Mouse (Mus musculus) cerebellum, adult 11 months (tissue): ENCODE results near the gene Pitpna.
"Not testable (repeated sequence)": the region's sequence is repeated elsewhere in the genome, so short reads cannot be mapped to it uniquely, and the experiment has no call there.

Experiments used
- DNase-seq: peaks from one replicate; pipeline ENCODE4 v3.0.0; 2022

Gene Pitpna

DNA sequence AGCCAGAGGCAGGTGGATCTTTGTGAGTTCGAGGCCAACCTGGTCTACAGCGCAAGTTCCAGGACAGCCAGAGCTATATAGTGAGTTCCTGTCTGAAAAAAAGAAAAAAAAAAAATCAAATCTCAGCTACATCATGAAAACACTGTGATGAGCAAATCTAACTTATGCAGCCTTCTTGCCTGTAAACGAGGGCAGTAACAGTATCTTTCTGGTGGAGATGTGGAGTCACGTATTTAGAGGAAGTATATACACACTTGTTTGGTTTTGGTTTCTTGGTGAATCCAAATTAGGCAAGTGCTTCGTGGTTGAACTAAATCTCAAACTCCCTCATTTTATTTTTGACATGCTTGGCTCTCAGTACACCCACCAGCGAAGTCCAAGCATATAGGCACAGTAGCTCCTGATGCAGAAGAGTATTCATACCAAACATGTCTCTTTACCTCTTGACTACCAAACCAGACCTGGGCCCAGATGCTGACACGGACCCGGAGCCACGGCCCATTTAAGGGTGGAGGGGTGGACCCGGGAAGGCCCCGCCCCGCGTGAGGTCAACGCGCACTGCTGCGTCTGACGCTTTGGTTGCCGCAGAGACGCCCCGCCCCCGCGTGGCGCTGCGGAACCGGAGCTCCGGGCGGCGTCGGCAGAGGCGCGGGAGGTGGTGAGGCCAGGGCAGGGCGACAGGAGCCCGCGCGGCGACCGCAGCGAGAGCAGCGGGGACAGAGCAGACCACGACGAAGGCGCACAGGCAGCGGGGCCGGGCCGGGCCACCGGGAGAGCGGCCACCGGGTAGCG is at the start of gene Pitpna:
Pitpna (plus strand) TSS at position 605 of the 792 bp plus-strand sequence.
- peak; percentile 95 for DNase-seq

DNA sequence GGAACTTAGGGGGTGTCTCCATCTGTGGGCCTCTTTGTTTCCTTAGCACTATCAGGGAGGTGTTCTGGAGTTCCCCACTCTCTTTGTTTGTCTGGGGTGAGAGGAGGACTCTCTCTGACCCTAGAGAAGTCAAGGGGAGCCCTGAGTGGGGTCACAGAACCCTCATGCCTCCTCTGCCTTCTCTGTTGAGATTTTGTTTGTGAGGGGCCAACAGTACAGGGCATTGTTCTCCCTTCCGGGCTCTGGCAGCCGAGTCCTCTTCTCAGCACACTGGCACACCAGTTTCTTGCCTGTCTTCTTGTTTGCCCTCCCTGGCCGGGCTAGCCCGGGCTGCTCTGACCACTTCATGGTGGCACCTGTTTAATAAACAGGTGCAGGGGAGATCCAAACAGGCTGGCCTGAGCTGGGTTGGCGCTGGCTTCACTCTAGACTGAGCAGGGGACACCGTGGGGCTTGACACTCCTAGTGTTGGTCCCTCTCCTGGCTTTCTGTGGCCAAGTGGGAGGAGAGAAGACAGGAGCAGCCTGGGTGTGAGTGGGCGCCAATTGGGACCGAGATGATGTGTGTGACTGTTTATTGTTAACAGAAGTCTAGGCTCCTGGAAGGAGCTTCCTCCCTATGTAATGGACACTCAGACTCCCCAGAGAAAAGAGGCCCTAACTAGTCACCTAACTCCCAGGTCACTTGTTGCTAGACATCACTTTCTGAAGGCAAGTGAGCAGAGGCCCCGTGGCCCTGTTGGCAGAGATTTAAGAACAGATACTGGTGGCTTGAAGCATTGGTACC is 49.5 kb upstream of the Pitpna start:
- DNase-seq: no peak

- DNase-seq: no peak
Measured at GRCm38 (mm10) chr11:75538970-75539299, 49.0 kb upstream of the Pitpna start.

GRCm38 (mm10) chr11:75540209-75540608 is 47.7 kb upstream of the Pitpna start:
- no peak for DNase-seq

- no peak for DNase-seq
Measured at GRCm38 (mm10) chr11:75540710-75541581, 47.0 kb upstream of the Pitpna start.

GRCm38 (mm10) chr11:75544713-75545112 is 43.2 kb upstream of the Pitpna start:
- DNase-seq: no peak

DNA sequence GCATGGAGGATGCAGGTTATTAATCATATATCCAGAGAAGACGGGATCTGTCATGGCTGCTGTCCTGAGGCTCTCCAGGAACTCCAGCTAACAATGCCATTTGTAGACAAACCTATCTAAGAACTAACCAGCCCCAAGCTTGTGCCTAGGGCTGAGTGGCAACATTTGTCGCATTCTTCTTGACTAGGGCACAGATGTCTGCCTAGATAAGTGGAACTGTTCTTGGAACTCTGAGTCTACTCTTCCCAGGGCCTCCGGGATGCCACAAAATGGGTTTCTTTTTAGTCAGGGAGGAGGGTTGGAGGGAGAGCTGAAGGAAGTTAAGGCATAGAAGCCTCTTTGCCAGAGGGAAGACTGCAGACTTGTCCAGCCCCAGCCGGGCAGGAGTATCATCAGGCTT is 41.8 kb upstream of the Pitpna start:
- no peak for DNase-seq

- DNase-seq: no peak
Measured at GRCm38 (mm10) chr11:75549658-75550111, 38.2 kb upstream of the Pitpna start.

DNA sequence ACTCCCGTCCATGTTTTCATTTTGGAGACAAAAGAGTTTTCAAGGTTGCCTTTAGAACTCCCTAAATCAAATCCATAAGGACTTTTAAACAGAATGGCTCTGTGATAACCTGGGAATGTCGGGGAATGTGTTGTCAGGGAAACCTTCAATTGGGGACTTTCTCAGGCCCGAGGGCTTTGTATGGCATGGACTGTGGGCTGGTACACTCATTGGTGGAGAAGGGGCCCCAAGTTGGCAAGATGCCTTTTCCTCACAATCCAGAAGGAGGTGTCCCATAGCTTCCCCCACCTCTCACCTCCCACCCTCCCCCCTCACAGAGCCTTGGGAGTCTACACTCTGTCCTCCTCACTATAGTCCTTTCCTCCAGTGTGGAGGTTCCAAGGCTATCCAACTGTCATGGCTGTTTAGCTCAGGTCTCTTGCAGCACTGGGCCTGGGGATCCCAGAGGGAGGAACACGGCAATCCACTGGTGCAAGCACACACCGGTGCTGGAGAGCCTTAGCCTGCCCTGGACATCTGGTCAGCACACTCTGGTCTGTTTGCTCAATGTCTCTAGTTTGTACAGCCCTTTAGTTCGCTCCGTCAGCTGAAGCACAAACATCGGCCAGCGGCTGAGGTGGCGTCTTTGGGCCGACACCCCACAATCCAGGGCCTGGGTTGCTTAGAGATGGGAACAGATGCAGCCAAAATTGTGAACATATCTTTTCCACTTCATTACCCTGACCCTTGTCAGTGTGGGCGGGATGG is 37.5 kb upstream of the Pitpna start:
- DNase-seq: peak; percentile 19

DNA sequence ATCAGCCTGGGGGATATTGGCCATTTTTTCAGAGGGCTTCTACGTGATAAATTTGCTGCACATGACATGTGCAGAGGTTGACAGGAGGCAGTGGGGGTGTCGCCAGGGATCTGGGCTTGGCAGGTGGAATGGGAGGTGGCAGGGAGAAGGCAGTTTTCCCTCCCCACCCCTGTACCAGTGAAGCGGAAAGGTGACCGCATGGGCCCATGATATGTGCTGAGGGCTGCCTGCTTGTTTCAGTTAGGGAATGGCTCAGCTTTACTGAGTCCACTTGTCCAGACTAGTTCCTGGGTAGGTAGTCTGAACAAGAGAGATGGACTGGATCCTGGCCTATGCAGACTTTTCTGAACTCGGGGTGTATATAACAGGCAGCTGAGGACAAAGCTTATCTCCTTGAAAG is 36.6 kb upstream of the Pitpna start:
- peak; percentile 26 for DNase-seq

DNA sequence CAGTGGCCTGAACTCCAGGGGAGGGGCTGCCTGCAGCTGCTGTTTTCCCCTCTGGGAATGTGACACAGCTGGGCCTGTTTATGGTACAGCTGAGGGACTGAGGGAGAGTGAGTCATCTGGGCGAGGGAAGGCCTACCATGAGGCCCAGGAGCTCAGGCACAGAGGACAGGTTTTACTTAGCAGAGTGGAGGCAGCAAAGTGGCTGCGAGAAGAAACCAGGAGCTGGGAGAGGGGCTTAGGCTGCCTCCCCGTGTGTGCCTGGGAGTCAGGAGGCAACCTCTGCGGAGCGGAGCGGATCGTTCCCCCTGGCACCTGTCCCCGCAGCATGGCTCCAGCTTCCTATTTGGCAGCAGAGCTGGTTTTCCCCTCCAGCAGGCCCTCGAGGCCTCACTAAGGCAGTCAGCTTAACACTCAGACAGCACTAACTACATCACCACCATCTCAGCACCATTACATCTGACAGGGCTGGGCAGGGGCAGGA is 35.9 kb upstream of the Pitpna start:
- peak; percentile 78 for DNase-seq

DNA sequence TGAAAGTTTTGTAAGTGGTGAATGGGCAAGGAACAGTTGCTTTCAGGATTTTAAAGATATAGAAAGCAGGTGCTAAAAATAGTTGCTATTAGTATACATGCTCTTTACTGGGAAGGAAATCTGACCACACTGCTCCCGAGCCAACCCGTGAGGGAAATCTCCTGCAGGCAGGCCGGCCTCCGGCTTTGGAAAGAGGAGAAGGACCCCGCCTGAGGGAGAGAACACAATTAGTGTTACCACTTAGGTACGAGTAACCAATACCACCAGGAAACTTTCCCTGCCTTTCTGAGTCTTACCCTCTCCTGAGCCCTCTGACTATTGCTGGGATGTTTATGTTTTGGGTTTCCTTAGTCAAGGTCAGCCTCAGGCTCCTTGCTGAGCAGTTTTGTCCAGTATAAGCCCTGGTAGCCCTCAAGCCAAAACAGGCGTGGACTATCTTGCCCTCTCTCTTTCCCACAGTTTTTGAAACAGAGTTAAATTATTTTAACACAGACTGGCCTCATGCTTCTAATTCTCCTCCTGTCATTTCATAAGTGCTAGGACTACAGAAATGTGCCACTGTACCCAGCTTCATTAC is 34.9 kb upstream of the Pitpna start:
- DNase-seq: no peak

GRCm38 (mm10) chr11:75556006-75556405 is 31.9 kb upstream of the Pitpna start:
- DNase-seq: not testable (repeated sequence)

DNA sequence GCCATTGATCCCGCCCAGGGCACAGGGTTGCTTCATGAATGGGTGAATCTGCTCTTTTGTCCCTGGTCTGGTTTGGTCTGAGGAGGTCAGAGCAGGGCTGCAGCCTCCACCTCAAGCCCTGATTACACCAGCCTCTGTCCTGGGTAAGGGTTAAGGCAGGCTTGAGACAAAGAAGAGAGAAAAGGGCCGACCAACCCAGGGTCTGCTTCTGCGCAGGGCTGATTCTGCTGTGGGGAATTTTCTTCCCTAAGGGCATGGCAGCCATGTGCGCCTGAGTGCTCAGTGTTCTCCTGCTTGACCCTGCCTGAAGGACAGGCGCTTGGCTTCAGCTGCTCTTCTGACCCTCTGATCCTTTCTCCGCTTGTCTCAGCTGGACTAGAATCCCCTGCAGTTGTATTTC is 30.8 kb upstream of the Pitpna start:
- no peak for DNase-seq

GRCm38 (mm10) chr11:75558101-75558500 is 29.8 kb upstream of the Pitpna start:
- no peak for DNase-seq

- no peak for DNase-seq
Measured at GRCm38 (mm10) chr11:75559870-75560504, 27.9 kb upstream of the Pitpna start.

DNA sequence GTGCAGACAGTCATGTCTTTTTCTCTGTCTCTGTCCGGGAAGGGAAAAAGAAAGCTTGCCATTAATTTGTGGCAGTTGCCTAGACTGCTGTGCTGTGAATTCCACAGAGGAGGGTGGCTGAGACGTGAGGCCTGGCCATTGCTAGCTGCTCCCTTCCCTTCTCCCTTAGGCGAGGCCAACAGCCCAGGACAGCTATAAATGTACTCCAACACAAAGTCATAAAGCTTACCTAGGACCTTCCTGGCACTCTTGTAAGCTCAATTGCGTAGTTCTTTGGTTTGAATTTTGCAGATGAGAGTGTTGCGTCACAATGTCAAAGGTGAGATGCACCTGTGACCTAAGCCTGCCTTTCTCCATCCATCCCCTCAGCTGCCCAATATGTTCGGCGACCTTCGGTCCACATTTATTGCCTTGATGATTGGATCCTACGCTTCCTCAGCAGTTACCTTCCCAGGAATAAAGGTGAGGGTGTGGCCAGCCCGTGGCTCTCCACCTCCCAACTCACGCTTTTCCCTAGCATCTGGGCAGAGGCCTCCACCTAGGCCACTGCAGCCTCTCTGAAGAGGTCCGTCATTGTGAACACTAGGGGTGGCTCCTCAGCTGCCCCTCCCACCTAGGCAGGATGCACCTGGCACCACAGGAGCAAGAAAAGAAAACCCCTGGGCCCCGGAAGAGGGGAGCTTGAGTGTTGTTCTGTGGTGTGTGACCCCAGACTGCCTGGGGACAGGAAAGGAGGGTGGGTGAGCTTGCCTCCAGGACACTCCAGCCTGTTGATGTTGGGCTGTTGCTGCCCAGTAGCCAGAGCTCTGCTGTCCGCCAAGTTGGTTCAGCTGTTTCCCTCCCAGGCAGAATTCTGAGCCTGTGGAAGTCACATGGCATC is 27.1 kb upstream of the Pitpna start:
- DNase-seq: peak; percentile 19

GRCm38 (mm10) chr11:75561410-75561791 is 26.5 kb upstream of the Pitpna start:
- DNase-seq: no peak

- peak; percentile 73 for DNase-seq
Measured at GRCm38 (mm10) chr11:75562840-75563239, 25.1 kb upstream of the Pitpna start.

- peak; percentile 31 for DNase-seq
Measured at GRCm38 (mm10) chr11:75563851-75564548, 23.9 kb upstream of the Pitpna start.
